12 mouse cellular contexts compared by ENCODE assay signal in genomic region chr14:122461966-122462365, GRCm38 (mm10). TPM values are rescaled to one million over a fixed set of nuclear protein-coding genes. Genes with fewer than 3 reads are reported as not detected.
A peak's percentile ranks its signal among the peaks of the same experiment; 100 is the strongest.
DNase-seq lines count a peak whose midpoint lies in the region; ATAC-seq lines count a peak whose summit lies in the region.
"Had no signal": no experiment of that assay in that cellular context is flagged by ENCODE, and none has a peak within 500 bp of the region (broad histone marks: within the 10 kb centered on the region; RNA-seq: fewer than 3 reads in every experiment).

No protein-coding gene starts in this region.

- 8% methylated on average over 9 of the region's 9 CpGs for WGBS in hindbrain, embryonic 12.5 days
- WGBS in midbrain, embryonic 15.5 days = 14% methylated on average over 9 of the region's 9 CpGs

- peak overlapping the region; percentile 95 for H3K27ac ChIP-seq in hindbrain, embryonic 12.5 days
- H3K27ac ChIP-seq in midbrain, embryonic 15.5 days = peak overlapping the region; percentile 85

- peak overlapping the region; percentile 69 for H3K4me2 ChIP-seq in hindbrain, embryonic 12.5 days (replicated peaks)
- peak overlapping the region; percentile 58 for H3K4me2 ChIP-seq in midbrain, embryonic 15.5 days

- no peaks in the 10 kb centered on the region for H3K9me3 ChIP-seq in hindbrain, embryonic 12.5 days (replicated peaks)
- H3K9me3 ChIP-seq in midbrain, embryonic 15.5 days = no peaks in the 10 kb centered on the region

- peaks cover 68% of the 10 kb centered on the region for H3K27me3 ChIP-seq in hindbrain, embryonic 12.5 days
- H3K27me3 ChIP-seq in midbrain, embryonic 15.5 days (replicated peaks) = peaks cover 42% of the 10 kb centered on the region

- intact Hi-C loops in left cerebral cortex, postnatal 25 days (cut with DNase I) = loop anchor here (5.0 kb wide), 1 partner anchor 80 kb away; no protein-coding TSS in a partner anchor
- intact Hi-C loops in heart, postnatal 36 days (cut with DNase I) = no loop called here

- H3K9ac ChIP-seq in hindbrain, embryonic 12.5 days = peak overlapping the region; percentile 85
- H3K9ac ChIP-seq in midbrain, embryonic 15.5 days = 0 out of 2 replicates have a peak overlapping the region, but pooled peaks have one; percentile 15

- peak; percentile 6 for DNase-seq in adipocyte (ENCODE audit: low spot score)
- DNase-seq in cerebellum, postnatal 36 days = peak; percentile 31 to 49
- no peak for DNase-seq in thymus, postnatal 25 days
- no peak for DNase-seq in left cerebral cortex, postnatal 25 days (ENCODE audit: low spot score in 2 of 2)
- no peak for DNase-seq in heart, postnatal 36 days
- DNase-seq in adrenal gland, adult 18-20 months (ENCODE audit: low spot score in 2 of 2) = no peak
- DNase-seq: left cerebral cortex, postnatal 4 days had no signal

- no peaks in the 10 kb centered on the region for H3K36me3 ChIP-seq in hindbrain, embryonic 12.5 days
- H3K36me3 ChIP-seq in midbrain, embryonic 15.5 days (replicated peaks) = no peaks in the 10 kb centered on the region

- peaks cover 30% of the 10 kb centered on the region for H3K4me1 ChIP-seq in hindbrain, embryonic 12.5 days
- H3K4me1 ChIP-seq in midbrain, embryonic 15.5 days = peaks cover 22% of the 10 kb centered on the region

- H3K4me3 ChIP-seq in hindbrain, embryonic 12.5 days = peak overlapping the region; percentile 61
- peak overlapping the region; percentile 42 for H3K4me3 ChIP-seq in midbrain, embryonic 15.5 days

- ATAC-seq in hindbrain, embryonic 12.5 days (ENCODE audit: low FRiP score) = no peak
- no peak for ATAC-seq in midbrain, embryonic 15.5 days (replicated peaks)

RNA-seq across cellular contexts. Expression of gene Zic5, which starts 3.5 kb away (rescaled TPM):
- 18.1 and 25.0 TPM in 2 replicates for polyA plus RNA-seq in hindbrain, embryonic 12.5 days (2016; fragmentation: Nextera tagmentation; extraction: Ambion mirVana)
- 13.0 and 14.0 TPM in 2 replicates for polyA plus RNA-seq in midbrain, embryonic 15.5 days (2015; fragmentation: Nextera tagmentation; extraction: Ambion mirVana)
- total RNA-seq in left cerebral cortex, postnatal 25 days (2021) = 1 to 10 TPM; 2.3 to 2.7 TPM
- not detected for total RNA-seq in heart, postnatal 36 days (2021)
- total RNA-seq in adrenal gland, adult 18-20 months (2021) = not detected
- total RNA-seq: gastrocnemius, adult 18-20 months; megakaryocyte progenitor cell, adult 5-6 weeks had no signal
- polyA plus RNA-seq: small intestine, adult 2 months had no signal

RNA-seq across cellular contexts. Expression of gene Gm5089, which starts 11.1 kb away (rescaled TPM):
- 2.8 and 4.0 TPM in 2 replicates for polyA plus RNA-seq in hindbrain, embryonic 12.5 days (2016; fragmentation: Nextera tagmentation; extraction: Ambion mirVana)
- 0.91 and 1.1 TPM in 2 replicates for polyA plus RNA-seq in midbrain, embryonic 15.5 days (2015; fragmentation: Nextera tagmentation; extraction: Ambion mirVana)
- under 1 TPM in 1 of 2 experiments, not detected in 1; 0.23 TPM for total RNA-seq in left cerebral cortex, postnatal 25 days (2021)
- total RNA-seq in heart, postnatal 36 days (2021) = not detected
- not detected for total RNA-seq in adrenal gland, adult 18-20 months (2021)
- total RNA-seq: gastrocnemius, adult 18-20 months; megakaryocyte progenitor cell, adult 5-6 weeks had no signal
- polyA plus RNA-seq: small intestine, adult 2 months had no signal

RNA-seq across cellular contexts. Expression of gene Zic2, which starts 13.3 kb away (rescaled TPM):
- polyA plus RNA-seq in hindbrain, embryonic 12.5 days (2016; fragmentation: Nextera tagmentation; extraction: Ambion mirVana) = 18.3 TPM in 2 replicates
- 9.6 and 9.9 TPM in 2 replicates for polyA plus RNA-seq in midbrain, embryonic 15.5 days (2015; fragmentation: Nextera tagmentation; extraction: Ambion mirVana)
- 10 to 100 TPM; 16.0 to 16.5 TPM for total RNA-seq in left cerebral cortex, postnatal 25 days (2021)
- total RNA-seq in heart, postnatal 36 days (2021) = not detected
- not detected for total RNA-seq in adrenal gland, adult 18-20 months (2021)
- total RNA-seq: gastrocnemius, adult 18-20 months; megakaryocyte progenitor cell, adult 5-6 weeks had no signal
- polyA plus RNA-seq: small intestine, adult 2 months had no signal

RNA-seq across cellular contexts. Expression of gene Gm10837, which starts 28.4 kb away (rescaled TPM):
- polyA plus RNA-seq in hindbrain, embryonic 12.5 days (2016; fragmentation: Nextera tagmentation; extraction: Ambion mirVana) = 0.55 and 0.58 TPM in 2 replicates
- 0.51 and 0.77 TPM in 2 replicates for polyA plus RNA-seq in midbrain, embryonic 15.5 days (2015; fragmentation: Nextera tagmentation; extraction: Ambion mirVana)
- total RNA-seq in left cerebral cortex, postnatal 25 days (2021) = not detected
- total RNA-seq in heart, postnatal 36 days (2021) = not detected
- not detected for total RNA-seq in adrenal gland, adult 18-20 months (2021)
- total RNA-seq: gastrocnemius, adult 18-20 months; megakaryocyte progenitor cell, adult 5-6 weeks had no signal
- polyA plus RNA-seq: small intestine, adult 2 months had no signal

Comparison
In these comparisons a context has a peak if more than half of its experiments do, and no peak if none do; other contexts are left out.
1. DNase-seq: peak in adipocyte (single experiment) and cerebellum, postnatal 36 days (2 of 2); none in thymus, postnatal 25 days (single experiment), left cerebral cortex, postnatal 25 days (0 of 2), heart, postnatal 36 days (0 of 2) and adrenal gland, adult 18-20 months (0 of 2).
2. RNA of gene Zic2, which starts 13.3 kb away (total RNA-seq): 16.0 to 16.5 TPM in left cerebral cortex, postnatal 25 days; not detected in heart, postnatal 36 days and not detected in adrenal gland, adult 18-20 months; every median in the first group is over 10 times any median in the second.